Mouse (Mus musculus): ENCODE results near the gene Ahcyl1.

The Ahcyl1 gene

DNA sequence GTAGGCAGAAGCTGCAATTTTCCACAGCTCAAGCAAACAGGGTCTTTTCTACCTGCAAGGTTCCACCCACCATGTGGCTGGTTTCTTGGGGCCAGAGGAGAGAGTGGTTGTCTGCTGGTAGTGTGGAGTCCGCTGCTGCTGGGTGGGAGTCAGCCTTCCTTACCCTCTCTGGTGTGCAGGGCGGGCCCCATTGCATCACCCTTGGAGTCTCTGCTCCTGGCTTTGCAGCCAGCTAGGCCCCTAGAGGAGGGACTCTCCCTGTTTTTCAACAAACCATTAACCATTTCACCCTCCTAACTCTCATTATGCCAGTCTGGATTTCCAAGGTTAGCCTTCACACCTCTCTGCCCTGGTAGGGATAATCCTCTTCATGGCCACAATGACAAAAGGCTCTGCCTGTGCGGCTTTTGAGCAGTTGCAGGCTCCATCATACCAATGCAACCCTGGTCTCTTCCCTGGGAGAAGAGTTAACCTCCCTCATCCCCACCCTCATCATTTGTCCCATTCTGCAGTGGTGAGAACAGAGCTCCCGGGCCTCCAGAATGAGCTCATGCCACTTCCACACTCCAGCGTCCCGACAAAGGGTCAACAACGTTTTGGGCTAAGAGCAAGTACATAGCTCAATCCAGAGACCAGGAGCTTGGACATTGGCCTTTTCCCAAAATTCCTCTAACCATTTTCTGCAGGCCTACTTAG lies 7.5 kb upstream of the Ahcyl1 start:
- no peak for DNase-seq (ENCODE audit: low read depth)

DNA sequence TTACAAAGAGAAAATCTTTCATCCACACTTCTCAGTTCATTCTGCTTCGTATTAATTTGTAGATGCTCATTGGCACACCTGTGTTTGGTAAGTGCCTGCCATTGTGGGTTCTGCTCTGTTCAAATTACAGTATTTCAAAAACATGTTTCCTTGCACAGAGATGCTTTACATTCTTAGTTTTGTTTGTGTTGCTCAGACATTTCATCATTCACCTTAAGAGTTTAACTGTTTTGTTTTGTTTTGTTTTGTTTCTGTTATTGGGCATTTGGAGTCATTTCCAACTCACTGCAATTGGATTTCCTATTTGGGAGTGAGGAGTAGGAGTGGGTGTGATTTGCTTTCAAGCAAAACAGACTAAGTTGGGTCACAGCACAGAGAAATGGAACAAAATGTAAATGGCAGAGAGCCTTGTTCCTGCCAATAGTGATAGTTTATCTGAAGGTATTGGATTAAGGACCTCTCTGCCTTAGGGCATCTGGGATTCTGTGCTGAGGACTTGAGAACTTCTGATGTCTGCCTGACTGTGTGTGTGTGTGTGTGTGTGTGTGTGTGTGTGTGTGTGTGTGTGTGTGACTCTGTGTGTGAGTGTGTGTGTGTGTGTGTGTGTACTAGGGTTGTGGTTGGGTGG lies 5.5 kb upstream of the Ahcyl1 start:
- DNase-seq (ENCODE audit: low read depth), result no peak

DNA sequence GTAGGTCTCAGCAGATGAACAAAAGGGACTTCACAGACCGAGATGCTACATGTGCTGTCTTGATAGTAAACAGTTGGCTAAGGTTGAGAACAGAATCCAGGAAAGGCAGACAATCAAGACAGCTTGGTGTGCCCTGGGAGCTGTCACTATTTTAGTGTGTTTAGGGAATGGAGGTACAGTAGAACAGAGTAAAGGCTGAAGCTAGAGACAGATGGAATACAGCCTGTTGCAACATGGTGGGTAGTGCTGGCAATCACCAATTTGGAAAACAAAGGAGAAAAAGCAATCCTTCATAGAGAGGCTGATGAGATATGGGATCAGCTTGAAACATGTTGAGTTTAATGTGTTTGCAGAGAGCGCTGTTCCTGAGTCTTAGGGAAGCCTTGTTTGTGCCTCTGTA lies 4.3 kb upstream of the Ahcyl1 start:
- DNase-seq (ENCODE audit: low read depth), result no peak

DNA sequence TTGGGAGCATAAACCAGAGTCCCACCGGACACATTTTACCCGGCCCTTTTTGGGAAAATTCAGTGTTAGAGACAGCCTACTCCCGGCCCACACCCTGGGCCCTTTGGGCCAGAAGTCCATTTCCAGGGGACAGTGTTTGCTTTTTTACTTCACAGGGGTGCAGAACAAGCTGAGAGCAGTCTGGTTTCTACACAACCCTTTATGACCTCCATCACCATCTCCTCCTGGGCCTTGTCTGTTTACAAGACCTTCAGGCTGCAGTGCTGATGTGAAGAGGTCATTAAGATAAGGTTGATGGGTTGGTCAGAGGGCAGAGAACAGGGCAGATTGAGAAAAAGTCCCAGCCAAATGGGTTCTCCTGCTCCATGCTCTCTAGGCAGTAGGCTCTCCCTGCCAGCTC lies 550 bp upstream of the Ahcyl1 start:
- no peak for DNase-seq (ENCODE audit: low read depth)

DNA sequence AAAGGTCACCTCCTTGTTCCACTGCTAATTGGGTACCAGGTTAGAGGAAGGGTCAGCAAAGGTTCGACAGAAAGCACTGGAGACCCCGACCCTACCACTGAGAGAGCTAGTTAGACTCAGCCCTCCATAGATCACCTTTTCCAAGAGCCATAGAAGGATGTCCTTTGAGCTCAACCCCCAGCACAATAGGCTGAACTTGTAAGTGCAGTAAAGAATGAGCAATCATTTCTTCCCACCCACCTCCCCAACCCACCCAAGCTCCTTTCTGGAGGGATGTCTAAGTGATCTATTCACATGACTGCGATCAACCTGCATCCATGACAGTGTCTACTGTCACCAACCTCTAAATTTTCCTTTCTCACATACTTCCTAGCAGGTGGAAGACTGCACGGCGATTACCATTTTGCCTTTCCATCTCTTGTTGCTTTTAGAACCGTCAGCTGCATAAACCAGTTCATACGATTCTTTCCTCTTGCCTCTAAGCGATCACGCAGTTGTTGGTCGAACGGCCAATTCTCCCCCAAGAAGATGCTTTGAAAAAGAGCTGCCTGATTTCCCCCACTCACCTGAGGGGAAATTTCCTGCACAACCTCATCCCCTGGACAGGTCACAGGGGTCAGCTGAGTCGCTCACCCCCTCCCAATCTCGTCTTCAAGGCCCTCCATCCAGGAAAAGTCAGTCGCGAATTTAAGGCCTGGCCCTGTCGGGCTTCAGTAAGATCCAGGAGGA lies 977 bp downstream of the Ahcyl1 start:
- no peak for DNase-seq (ENCODE audit: low read depth)

DNA sequence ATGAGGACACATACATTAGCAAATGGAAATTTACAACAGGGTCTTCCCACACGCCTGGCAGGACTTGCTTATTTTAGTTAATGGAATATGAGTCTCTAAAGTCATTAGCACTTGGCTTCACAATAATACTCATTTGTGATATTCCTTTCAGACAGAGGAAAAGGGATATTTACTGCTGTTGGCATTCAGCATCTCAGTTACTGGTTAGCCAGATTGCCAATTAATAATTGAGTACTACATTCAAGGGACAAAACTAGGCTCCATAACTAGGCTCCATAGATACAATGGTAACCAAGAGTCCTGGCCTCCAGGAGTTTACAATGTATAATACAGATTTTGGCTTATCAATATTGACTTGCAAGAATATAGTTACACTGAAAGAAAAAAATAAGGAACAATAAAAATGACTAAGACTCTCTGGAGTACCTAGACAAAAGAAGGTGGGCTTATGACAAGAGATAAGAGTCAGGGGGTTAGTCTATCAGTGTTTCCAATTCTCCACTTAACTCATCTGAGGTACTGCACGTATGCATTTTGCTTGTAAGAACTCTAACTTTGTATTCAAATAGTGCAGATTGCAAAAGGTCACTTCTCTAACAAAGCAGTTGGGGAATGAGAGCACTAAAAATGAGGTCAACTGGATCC lies 2.0 kb downstream of the Ahcyl1 start:
- no peak for DNase-seq (ENCODE audit: low read depth)

DNA sequence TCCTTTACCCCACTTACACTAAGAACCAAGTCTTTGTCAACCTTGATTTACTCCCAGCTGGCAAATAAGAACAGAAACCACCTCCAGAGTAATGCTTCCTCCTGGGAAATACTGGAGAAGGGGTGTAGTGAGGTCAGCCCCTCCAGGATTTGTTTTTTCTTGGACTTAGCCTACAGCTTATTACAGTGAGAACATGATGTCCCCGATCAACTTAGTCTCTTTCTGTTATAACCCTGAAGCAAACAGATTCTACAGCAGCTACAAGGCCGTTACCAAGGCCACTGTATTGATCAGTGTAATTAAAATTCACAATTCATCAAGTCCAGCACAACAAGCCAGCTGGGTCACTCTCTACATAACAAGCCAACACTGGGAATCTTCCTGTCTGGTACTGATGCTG lies 6.0 kb downstream of the Ahcyl1 start:
- no peak for DNase-seq (ENCODE audit: low read depth)

DNA sequence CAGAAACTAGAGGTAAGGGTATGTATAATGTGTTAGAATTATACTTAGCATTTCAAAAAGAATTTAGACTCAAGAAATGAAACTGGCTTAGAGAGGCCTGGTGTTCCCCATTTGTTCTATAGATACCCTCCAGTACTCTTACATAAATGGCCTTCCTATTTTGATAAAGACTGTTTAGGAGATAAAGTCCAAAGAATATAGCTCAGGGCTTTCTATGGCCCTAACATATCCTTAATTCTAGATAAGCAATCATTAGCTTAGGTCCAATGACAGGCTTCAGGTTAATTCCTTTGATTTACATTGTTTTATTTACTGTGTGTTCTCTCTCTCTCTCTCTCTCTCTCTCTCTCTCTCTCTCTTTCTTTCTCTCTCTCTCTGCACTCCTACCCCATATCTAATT lies 7.1 kb downstream of the Ahcyl1 start:
- DNase-seq (ENCODE audit: low read depth), result no peak

DNA sequence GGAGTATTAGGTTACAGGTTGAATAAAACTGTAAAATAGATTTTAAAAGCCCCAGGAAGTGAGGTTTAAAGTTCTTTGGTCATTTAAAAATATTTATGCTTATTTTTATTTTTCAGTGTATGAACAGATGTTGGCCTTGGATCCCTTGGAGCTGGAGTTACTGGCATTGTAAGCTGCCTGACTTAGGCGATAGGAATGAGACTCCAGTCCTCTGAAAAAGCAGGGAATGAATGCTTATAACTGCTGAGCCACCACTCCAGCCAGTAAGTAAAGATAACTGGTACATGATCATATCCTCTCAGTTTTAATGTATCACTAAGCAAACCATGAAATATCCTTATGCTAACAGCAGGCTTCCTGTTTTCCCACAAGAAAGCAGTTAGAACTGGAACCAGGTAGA lies 8.1 kb downstream of the Ahcyl1 start:
- no peak for DNase-seq (ENCODE audit: low read depth)

DNA sequence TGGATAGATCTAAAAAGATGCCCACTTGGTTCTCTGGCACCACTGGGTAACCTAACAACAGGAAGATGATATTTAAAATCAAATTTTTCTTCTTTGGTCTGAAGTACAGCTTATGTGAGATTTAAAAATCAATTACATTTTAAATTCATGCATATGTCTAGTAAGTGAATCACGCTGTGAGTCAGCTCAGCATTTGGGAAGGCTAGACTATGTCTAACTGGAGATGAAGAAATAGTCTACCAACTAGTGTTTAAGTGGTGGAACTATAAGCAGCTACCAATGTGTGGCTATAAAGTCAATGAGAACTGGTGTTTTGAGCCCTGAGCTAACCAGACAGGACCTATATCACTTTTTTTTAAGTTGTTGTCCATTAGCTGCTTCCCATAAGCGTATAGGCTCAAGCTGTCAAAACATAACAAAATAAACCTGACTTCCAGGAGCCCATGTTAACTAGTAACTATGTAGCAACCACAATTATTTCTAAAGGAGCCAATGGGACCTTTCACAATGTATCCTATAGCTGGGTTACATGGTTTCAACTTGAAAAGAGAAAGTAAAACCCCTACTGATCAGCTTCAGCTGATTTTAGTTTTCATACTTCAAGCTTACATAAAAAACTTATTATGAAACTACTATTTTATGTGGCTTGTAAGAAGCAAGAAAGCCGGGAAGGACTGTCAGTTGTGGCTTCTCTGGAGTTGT lies 9.9 kb downstream of the Ahcyl1 start:
- DNase-seq (ENCODE audit: low read depth), result no peak

DNA sequence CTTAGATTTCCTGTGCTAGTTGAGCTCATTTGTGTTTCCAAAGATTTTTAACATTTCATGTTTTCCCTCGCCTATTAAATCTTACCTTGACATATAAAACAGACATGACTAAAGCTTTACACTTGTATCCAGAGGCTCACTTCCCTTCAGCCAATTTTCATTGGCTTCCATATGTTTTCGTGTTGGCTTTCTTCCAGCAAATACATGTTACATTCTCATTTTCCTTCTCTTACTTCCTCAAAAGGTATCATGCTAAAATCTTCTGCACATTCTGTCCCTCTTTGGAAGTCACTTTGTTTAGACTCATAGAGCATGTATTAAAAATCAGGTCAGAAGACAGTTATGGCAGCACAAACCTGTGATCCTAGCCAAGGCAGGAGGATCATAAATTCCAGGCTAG lies 10.7 kb downstream of the Ahcyl1 start:
- DNase-seq (ENCODE audit: low read depth), result no peak

DNA sequence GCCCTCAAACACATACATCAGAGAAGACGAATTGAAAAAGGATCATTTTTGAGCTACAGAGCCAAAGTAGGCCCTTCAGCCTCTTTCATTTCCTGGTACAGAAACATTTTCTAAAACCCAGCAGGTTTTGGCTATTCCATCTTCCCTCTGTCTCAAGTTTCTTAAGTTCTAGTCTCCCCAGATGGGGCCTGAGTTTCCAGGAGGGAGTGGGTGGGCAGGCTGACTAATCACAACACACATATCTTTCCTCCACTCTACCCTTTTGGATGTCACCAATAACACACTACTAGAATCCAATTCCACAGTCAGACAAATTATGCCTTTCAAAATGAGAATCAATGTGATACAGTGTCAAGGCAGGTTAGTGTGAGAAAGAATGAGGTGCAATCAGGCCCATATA lies 12.8 kb downstream of the Ahcyl1 start:
- no peak for DNase-seq (ENCODE audit: low read depth)

DNA sequence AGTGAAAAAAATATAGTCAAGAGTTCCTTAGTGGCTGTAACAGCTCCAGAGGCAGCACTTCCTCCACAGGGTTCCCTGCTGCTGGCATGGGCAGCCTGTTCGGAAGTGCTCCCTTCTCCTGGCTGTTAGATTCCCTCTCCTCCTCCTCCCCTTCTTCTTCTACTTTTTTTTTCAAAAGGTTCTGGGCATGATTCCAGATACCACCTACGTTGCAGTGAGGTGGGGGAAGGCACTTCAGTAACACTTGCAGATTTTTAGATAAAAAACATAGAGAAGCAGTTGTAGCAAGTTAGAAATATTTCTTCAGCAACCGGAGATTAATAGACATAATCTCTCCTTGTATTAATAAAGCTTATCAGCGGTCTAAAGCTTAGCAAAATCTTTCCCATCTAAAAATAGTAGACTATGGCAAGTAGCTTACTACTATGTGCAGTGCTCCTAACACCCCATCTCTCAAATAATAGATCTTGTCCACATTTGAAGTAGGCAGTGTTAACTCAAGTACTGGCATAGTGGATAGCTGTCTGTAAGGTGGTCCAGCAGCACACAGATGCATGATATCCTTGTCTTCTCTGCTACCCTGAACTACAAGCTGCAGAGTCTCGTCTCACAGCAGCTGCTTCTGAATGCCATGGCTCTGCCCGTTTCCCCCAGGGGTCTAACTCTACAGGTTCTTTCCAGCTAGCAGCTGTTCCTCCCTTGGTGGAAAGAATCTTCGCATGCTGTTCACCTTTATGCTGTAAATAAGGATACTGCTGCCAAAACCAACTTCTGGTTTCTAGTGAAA lies 15.4 kb downstream of the Ahcyl1 start:
- no peak for DNase-seq (ENCODE audit: low read depth)

DNA sequence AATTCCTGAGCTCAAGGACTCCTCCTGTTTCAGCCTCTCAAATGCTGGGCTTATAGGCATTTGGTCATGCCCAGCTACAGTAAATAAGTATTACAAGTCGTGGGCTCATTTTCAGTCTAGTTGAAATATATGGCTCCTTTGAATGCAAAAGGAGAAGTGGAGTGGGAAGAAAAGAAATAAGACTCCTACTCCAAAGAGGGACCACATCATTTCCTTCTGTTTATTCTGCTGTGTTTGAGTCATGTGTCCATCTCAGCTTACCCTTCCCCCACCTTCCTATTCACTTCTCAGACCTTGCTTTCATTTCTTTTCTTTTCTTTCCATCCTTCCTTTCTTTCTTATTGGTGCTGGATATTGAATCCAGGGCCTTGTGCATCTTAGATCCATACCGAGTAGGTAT lies 24.9 kb downstream of the Ahcyl1 start:
- DNase-seq (ENCODE audit: low read depth), result no peak

DNA sequence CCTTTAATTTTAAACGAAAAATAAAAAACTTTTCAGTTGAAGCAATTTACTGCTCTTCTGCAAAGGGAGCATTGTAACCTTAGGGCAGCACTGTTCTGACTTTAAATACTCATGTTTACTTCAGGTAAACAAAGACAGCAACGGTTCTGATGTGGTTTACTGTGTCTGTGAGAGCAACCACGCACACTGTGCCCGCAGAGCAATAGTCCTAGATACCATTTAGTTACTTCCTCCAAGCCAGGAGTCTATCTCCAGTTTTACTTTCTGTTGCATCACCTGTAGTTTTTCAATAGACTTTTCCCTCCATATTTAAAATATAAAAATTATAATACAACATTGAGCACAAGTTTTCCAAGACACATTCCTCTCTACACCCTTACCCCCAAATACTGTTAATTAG lies 25.9 kb downstream of the Ahcyl1 start:
- DNase-seq (ENCODE audit: low read depth), result no peak

DNA sequence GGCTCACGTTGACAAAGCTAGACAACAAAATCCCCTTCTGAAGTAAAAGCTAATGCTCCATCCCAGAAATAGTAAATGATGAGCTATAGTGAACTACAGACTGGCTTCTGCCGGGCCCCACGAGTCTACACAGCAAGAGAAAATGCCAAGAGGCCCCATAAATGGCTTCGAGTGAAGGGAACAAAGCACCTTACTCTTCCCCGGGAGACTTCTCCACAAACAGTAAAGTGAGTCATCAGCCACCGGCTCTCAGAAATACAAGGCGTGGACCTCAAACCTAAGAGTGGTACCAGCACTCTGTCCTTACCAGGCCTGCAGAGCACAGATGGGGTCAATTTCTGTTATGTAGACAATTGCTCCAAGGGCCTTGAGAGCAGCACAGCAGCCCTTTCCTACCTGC lies 27.6 kb downstream of the Ahcyl1 start:
- no peak for DNase-seq (ENCODE audit: low read depth)

DNA sequence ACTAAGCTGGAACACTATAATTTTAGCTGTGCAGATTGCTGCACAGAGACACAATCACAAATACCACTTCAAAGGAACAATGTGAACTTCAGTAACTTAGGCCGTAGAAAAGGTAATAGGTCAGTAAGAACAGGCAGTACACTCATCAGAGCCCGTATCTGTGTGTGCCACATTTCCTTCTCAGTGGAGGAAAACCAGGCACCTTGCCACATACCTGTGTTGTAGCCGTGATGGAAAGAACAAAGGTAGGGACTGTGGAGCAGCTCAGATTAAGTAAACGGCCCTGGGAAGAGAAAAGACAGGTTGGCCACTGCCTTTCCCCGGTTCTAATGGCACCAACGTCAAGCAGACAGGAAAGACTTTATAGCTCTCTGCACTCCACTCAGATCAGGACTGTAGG lies 28.9 kb downstream of the Ahcyl1 start:
- DNase-seq (ENCODE audit: low read depth), result no peak

DNA sequence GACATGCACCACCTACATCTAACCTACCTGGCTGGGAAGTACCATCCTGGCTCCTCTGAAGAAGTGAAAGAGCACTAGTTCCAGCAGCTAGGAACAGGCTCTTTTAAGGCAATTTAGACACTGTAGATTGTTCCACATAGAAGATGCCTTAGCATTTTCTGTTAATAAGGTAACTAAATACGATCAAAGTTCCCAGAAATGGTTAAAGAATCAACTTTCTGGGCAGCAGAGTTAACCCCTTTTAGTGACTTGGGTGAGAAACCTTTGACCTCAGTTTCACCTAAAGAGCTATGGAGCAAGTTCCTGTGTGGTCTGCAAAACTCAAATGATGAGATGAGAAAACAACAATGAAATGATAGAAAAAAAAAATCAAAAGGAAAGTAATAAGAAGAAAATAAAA lies 31.7 kb downstream of the Ahcyl1 start:
- no peak for DNase-seq (ENCODE audit: low read depth)

DNA sequence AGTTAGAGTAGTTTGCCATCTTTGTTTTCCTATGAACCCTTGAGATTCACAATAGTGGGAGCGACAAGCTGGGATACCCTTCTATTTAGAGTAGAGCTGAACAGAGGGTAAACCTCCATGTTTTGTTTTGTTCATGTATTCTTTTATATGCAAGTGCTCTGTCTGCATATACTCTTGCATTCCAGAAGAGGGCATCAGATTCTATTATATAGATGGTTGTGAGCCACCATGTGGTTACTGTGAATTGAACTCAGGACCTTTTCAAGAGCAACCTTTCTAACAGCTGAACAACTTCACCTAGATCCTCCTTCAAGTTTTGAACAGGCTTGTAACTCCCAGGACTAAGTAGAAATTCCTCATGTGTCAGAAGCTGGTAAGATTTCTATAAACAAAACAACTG lies 37.4 kb downstream of the Ahcyl1 start:
- no peak for DNase-seq (ENCODE audit: low read depth)

DNA sequence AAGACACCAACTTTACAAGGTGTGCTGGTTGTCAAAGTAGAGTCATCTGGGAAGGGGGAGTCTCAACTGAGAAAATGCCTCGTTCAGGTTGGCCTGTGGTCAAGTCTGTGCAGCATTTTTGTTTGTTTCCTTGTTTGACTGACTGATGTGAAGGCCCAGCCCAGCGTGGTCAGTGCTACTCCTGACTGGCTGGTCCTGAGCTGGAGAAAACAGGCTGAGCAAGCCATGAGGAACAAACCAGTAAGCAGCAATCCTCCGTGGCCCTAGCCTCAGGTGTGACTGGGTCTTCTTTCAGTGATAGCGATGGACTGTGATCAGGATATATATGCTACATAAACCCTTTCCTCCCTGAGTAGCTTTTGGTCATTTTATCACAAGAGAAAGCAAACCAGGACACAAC lies 39.5 kb downstream of the Ahcyl1 start:
- DNase-seq (ENCODE audit: low read depth), result no peak

DNA sequence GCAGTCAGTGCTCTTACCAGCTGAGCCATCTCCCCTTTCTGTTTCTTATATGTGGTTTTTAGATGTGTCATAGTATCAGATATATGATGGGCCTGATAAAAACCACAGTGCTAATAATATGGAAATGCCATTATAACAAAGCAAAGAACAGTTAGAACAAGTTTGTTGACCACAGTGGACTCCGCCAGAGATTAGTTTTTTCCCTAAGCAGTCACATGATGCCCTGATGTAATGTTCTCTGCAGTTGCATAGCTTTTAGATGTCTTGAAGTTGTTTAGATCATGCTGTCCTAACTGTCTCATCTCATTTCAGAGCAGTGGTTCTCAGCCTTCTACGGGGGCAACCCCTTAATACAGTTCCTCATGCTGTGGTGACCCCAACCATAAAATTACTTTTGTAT lies 40.2 kb downstream of the Ahcyl1 start:
- no peak for DNase-seq (ENCODE audit: low read depth)

DNA sequence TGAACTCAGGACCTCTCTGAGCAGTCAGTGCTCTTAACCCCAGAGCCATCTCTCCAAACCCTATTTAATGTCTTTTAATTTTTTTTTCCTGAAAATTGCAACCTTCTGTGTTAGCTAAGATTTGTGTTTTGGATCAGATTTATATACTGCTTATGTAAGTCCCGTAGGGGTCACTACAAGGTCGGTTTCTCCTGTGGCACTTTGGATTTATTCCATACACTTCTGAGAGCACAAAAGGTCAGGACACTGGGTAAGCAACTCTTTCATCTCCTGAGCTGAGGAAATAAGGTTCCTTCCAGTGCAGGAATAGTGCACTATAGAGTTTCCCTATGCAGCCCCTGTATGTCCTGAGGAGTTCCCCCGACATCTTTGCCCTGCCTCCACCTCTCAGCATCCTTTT lies 40.9 kb downstream of the Ahcyl1 start:
- no peak for DNase-seq (ENCODE audit: low read depth)
